Mouse (Mus musculus) inflammation-experienced regulatory T-cells, adult 6 months (primary cell): Measurements from ENCODE around the gene Gm8229. TPM values are rescaled to one million over a fixed set of nuclear protein-coding genes. Genes with fewer than 3 reads are reported as not detected.
"Not testable (repeated sequence)": the region's sequence is repeated elsewhere in the genome, so short reads cannot be mapped to it uniquely, and the experiment has no call there.

Source experiments
- ATAC-seq: one replicate; pipeline ENCODE4 v1.8.0; 2017
- polyA plus RNA-seq, 3 experiments: library from polyadenylated mRNA; unstranded; fragments of 100-300 nt; shearing (Covaris generic); gene quantifications; one replicate each; pipeline ENCODE4 v1.2.1; 2017

Gene Gm8229
- not detected for polyA plus RNA-seq

- ATAC-seq: not testable (repeated sequence)
These were observed at the start of gene Gm8229 for GRCm38 (mm10) chr14:44365057-44365456. Gene Gm8229 (plus strand): TSS chr14:44365357.

- not testable (repeated sequence) for ATAC-seq
These were observed 26.7 kb upstream of the Gm8229 start, which contains the start of gene Gm5930 for GRCm38 (mm10) chr14:44338484-44338883. Gene Gm5930 (minus strand): TSS chr14:44338584.

- ATAC-seq: not testable (repeated sequence)
These were observed 3.7 kb upstream of the Gm8229 start for GRCm38 (mm10) chr14:44361416-44361815.

- ATAC-seq: not testable (repeated sequence)
These were observed 2.9 kb upstream of the Gm8229 start for GRCm38 (mm10) chr14:44362301-44362700.

- not testable (repeated sequence) for ATAC-seq
These were observed 19.1 kb downstream of the Gm8229 start for GRCm38 (mm10) chr14:44384233-44384632.

GRCm38 (mm10) chr14:44410588-44410987, 45.4 kb downstream of the Gm8229 start, which contains the start of gene Gm3371:
Gene Gm3371 (minus strand): TSS chr14:44410688.
- not testable (repeated sequence) for ATAC-seq

Other genes with a start within 250 kb of the Gm8229 start
- gene Gm3327, start 241.5 kb upstream of the Gm8229 start, polyA plus RNA-seq: not detected
- gene Gm8212, start 167.7 kb upstream of the Gm8229 start, polyA plus RNA-seq: not detected
- not detected for gene 4930503E14Rik, start 152.1 kb upstream of the Gm8229 start, polyA plus RNA-seq
- not detected for gene Gm8220, start 79.8 kb upstream of the Gm8229 start, polyA plus RNA-seq
- not detected for gene Gm5930, start 26.8 kb upstream of the Gm8229 start, polyA plus RNA-seq
- not detected for gene Gm3371, start 45.3 kb downstream of the Gm8229 start, polyA plus RNA-seq
- gene Gm8232, start 68.3 kb downstream of the Gm8229 start, polyA plus RNA-seq: not detected
- not detected for gene BC061237, start 127.1 kb downstream of the Gm8229 start, polyA plus RNA-seq
- not detected for gene Gm17093, start 152.9 kb downstream of the Gm8229 start, polyA plus RNA-seq
- not detected for gene Gm8247, start 217.8 kb downstream of the Gm8229 start, polyA plus RNA-seq